Mouse (Mus musculus) layer of hippocampus, postnatal 36 days (tissue): ENCODE results near the gene Mapk6. TPM values are rescaled to one million over a fixed set of nuclear protein-coding genes. Genes with fewer than 3 reads are reported as not detected.
A peak's percentile ranks its signal among the peaks of the same experiment; 100 is the strongest.

Experiments
- DNase-seq, 2 experiments: peaks; one replicate each; pipeline ENCODE4 v3.0.0; 2022
- total RNA-seq, 2 experiments: library from RNA; stranded (reverse); gene quantifications; 2 replicates each; pipeline ENCODE4 v1.2.3; 2021

The Mapk6 gene
- total RNA-seq, 2 experiments from 2014 or later = 27.4 to 28.1 TPM

DNA sequence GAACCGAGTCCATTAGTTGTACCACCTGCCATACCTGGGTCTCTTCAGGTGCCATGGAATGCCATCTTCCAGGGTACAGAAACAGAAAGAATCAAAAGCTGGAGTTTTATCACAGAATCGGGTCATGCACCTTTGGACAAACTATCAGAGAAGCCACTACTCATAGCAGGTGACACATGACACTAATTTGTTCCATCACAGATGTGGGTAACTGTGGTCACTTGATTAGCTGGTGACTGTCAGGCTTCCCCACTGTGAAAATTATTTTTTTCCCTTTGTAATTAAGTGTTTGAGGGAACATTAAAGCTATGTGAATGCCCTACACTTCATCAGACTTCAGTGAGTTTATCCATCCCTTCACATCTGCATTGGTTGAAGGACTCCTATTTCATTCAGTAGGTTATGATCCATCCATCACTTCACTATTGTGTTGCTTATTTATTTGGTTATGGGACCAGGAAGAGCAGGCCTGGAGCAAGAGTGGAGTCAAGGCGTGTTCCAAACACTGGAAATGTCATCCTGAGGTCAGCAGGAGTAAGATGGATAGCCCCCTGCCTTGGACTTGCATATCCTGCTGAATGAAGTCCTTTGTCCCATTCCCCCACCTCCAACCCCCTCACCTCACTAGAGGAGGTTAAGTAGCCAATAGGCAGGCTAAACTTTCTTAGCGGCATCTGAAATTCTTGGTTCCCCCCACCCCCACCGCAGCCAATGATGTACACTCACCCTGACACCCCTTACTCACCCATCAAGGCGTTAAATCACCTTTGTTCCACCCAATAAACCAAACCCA is 14.7 kb upstream of the Mapk6 start:
- no peak for DNase-seq

DNA sequence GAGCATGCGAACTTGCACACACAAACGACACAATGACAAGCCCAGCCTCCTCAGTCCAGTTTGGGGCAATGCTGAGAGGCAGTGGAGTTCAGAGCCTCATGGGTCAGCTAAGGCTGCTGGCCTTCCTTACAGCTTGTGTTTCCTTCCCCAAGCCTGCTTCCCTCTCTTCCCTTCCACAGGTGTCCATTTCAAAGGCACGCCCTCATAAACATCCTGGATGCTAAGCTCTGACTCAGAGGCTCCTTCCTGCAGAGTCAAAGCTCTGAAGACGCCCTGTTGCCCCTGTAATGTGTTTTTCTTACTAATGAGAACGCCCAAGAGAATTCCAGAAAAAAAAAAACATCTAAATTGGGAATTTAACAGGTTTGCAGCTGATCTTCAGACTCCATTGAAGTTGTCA is 13.9 kb upstream of the Mapk6 start:
- DNase-seq = no peak

DNA sequence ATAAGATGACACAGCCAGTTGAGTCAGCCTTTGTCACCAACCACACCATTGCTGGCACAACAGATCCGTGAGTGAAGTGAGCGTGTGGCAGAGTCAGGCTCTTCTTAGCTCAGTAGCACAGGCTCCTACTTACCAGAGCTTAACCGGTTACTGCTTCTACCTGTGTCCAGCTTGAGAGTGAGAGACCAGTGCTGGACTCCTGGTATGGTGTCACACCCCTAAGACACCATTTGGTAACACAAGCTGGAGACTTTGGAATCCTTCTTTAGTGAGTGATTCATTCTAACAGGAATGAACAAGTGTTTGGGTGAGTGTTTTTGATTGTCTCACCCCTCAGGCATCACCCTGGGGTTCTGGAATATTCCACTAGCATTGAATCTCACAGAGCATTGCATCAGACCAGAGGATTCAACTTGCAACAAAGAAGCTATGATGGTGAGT is 12.5 kb upstream of the Mapk6 start:
- DNase-seq = no peak

DNA sequence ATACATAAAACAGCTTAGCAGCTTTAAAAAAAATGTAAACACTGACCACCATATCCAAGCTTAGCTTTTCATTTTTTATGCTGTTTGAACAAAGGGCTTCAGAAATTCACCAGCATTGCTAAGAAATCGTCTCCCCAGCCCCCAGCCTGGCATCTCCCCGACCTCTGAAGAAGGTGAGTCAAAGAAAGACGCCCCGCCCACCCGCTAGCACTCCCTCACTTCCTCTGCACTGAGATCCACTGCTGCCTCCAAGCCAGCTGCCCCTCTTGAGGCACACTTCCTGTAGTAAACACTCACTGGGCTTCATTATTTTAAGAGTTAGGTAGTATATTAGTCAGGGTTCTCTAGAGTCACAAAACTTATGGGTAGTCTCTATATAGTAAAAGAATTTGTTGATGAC is 4.4 kb upstream of the Mapk6 start:
- no peak for DNase-seq

DNA sequence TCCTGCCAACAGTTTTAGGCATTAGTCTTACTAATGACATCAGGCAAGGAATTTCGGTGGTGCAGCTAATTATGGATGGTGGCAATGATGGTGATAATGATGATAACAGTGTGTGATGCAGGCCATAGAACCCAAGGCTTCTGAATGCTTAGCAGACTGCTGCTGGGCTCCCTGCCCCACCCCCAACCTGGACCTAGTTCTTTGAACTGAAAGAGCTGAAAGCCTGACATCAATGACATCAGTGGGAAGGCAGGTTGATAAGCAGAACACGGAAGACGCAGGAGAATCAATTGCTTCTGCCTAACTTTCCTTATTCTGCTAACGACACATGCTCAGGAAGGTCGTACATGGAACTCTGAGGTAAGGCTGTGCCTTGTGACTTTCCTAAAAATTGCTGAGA is 3.4 kb upstream of the Mapk6 start:
- no peak for DNase-seq

DNA sequence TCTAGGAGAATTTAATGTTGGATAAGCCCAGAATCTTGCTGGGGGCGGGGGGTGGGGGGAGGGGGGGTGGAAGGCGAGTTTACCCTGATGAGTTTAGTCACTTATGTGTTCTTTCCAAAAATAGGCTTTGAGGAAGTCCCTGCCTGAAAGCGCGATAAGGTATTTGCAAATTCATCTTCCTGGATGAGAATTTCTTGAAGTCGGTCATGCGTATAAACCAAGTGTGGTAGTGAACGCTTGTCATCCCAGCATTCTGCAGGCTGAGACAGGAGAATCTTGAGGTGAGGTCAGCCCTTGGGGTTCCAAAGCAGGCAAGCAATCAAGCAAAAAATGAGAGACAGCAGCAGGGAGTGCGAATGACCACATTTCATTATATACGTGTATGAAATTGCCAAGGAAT is 1.8 kb upstream of the Mapk6 start:
- DNase-seq = no peak

DNA sequence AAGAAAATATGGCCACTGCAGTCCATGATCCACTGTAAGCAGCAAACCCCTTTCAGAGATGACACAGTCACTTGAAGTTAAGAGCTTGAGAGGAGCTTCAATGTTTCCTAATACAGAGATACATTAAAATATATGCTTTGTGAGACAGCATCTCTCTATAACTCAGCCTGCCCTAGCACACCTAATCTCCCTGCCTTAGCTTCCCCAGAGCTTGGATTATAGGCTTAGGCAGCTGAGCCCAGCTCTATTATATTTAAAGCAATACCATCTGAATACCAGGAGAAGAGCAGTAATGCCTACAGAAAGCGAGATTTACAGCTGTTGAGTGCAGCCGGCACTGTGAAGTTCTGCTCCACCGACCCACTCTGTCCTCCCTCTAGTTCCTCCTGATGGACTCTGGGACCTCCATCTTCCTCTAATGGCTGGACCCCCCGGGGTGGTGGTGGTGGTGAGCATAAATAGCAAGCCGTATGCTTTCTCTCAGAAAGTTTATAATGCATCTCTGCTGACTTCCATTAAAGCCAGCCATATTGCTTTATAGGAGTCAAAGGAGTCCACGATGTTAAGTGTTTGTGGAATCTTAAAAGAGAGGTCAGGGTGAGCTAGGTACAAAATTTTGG is 1.2 kb upstream of the Mapk6 start:
- DNase-seq = no peak

DNA sequence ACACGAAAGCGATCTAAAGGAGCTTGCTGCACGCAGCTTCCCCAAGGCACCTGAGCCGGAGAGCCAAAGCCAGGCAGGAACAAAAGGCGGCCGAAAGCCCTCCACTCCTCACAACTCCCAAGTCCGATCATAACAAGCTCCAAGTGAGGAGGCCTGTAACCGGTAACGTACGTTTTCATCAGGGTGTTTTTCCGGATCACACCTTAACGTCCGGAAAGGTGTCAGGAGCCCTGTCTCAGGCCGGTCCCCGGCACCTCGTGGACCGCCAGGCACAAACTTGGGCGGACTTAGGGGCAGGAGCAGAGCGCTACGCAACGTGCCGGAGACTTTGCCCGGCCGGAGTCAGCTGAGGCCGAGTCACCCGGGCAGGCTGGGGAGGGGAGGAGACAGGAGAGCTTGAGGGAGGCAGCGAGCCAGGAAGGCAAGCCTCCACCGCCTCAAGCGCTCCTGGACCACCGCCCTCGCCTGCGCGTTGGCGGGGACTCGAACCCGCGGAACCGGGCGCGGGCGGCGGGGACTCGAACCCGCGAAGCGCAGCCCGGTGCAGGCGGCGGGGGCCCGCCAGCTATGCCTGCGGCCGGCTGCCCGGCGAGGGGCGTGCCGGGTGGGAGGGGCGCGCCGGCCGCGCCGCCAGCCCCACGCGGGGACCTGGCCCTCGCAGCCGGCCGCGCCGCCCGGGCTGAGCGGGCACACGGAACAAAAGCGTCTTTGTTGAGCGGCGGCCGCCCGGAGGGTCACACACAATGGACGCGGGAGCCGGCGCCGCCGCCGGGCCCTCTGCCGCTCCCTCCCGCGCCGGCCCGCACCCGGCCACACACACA is 564 bp downstream of the Mapk6 start:
- DNase-seq = peak in 1 of 2 experiments; percentile 69

DNA sequence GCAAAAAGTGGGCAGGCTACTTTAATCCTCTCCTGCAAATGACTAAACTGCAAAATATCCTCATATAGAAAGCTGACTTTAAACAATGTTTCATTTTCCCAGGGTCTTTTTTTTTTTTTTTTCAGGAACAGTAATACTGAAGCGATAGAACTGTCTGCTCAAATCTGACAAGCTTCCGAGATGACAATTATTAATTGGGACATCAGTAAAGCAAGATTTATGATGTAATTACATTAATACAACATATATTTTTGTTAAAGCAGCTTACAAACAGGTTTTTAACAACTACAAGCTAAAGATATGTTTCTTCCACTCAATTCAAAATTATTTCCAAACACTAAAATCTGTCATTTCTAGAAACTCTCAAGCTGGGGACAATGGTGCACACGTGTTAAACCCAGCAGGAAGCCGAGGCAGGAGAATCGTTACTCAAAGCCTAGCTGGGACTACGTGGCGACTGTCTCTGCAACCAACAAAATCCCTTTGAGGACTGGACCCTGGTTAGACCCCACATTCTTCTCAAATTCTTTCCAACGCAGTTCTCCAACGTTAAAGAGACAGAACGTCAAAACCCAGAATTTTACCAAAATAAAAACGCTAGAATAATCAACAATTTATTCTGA is 1.5 kb downstream of the Mapk6 start:
- no peak for DNase-seq

DNA sequence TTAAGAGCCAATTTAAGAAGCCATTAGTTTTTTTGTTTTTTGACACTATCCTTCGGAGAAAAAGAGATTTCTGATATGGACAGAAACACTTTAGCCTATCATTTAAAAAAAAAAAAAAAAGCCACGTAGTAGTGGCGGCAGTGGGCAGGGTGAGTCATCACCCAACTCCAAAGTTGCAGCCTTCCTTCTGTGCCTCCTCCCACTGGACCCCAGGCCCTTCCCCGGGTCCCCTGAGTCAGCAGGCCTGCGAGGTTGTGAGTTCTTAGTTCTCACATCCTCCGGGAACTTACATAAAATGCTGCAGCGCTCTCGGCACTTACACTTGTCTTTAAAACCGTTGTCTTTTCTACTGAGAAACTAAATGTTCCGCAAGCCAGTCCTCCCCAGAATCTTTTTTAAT is 2.0 kb downstream of the Mapk6 start:
- peak in 1 of 2 experiments; percentile 16 for DNase-seq

DNA sequence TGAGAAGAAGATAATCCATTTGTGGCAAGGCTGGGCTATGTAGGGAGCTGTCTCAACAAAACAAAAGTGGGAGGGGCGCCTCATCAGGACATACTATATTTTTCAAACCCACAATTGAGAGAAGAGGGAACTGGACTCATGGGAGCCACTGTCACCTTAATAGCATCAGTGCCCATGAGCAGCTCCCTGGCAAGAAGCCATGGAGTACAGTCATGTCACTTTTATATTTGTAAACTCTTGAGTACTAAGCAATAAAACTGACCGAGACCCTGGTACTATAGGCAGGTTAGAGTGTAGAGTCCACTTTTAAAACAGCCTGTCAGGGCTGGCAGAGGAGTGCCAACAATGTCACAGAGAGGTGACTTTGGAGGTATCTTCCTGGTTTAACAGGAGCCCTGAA is 3.7 kb downstream of the Mapk6 start:
- no peak for DNase-seq

DNA sequence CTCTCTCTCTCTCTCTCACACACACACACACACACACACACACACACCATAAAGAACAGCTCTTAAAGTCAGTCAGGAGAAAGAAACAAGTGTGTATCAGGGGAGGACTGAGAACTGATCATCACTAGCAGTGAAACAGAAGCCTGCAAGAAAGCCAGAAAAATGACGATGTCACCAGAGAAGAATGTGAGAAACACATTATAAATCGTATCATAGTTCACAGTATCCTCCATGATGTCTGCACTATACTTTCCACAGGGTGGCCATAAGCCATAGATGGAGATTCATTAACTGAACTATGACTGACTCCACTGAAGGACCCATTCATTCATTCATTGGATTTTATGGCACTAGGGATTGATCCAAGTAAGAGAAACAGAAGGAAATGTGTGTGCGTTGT is 6.3 kb downstream of the Mapk6 start:
- DNase-seq = no peak

DNA sequence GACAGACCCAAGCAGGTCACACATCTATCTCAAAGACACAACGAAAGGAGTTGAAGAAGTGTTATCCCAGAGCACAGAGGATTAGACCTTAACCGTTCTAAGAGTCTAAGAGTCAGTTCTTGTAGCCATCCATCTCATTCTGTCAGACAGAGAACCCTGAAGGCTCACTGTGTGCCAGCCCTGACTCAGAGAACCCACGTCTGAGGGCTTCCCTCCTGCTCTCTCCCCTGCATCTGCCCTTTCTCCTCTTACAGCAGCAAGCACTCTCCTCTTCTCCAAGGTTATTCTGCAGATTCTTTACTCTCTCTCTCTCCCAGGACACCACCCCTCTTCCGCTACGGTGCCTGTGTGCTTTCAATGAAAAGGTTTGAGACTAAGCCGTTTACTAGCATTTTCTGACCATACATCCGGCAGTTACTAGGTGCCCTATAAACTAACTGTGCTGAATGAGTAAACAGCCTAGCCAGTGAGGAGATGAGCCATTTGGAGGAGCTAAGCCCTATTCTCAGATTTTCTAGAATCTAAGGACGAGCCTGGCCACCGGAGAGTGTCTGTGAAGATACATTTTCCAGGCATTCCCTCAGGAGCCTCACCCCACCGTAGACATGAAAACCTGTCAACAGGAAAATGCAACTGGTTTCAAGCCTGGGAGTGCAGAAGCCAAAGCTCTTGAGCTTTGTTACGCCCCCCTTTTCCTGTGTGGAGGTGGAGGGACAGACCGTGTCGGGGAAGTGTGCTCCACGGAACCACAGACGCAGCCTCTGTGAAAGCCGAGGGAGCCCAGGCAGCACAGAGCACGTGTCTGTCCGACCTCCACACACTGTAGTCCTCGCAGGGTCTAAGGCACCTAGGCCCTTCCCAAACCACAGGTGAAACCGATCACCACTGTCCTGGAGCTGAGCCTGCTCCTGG is 8.0 kb downstream of the Mapk6 start:
- no peak for DNase-seq

DNA sequence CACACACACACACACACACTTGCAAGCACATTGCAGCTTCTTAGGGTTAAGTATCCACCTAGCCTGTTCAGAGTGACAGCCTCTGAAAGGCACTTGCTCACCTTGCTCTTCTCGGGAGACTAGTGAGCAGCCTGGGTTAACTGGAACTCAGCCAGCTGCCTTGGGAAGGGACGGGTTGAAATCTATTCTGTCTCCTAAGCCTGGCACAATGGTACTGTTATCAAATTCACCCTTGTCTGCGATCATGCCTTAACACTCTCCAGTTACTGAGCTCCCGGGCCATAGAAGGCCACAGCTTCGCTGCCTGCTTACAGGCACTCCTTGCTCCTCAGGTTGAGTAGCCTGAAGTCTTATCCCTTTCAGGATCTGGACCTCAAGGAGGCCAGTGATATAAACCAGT is 9.2 kb downstream of the Mapk6 start:
- no peak for DNase-seq

DNA sequence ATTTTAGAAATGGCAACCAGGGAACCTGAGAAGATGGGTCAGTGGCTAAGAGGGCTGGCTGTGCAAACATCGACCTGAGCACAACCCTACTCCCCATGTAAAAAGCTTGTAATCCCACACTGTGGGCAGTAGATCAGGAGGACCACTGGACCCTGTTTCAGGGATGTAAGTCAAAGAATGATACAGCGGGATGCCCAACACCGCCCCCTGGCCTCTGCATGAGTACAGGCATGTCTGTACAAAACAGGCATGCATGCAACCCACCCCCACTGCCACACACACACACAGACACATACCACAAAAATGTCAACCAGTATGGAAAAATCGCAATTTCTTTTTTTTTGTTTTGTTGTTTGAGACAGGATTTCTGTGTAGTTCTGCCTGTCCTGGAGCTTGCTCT is 10.7 kb downstream of the Mapk6 start:
- DNase-seq = no peak

DNA sequence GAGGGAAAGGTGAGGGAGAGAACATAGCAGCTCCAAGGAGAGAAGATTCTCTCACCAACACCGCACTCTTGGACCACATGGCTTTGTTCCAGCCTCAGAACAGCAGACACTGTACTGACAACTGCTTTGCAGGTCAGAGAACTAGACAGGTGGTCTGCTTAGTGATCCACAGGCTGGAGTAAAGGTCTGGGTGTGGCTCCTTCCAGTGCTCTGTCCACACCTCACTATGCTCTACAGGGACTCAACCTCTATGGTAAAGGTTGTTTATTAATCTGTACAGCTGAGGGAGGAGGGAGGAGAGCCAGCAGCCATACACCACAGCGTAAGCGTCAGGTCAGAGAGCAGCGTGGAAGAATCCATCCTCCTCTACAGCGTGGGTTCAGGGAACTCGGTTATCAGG is 13.8 kb downstream of the Mapk6 start:
- DNase-seq = no peak

DNA sequence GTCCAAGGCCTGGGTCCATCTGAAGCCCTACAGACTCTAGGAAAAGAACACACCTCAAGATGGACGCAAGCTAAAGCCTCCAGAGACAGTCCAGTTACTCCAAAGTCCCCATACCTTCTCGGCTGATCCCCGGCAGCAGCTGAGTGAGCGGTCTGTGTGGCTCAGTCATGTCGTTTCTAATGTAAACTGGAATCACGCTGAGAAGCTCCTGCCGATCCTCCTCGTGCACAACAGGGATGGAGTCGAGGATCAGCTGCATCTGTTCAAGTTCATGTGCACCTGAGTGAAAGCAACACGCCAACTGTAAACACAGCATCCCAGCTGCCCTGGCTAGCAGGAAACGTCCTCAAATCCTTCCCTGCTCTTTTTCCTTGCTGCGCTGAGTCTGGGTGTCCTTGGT is 16.6 kb downstream of the Mapk6 start:
- DNase-seq = no peak

DNA sequence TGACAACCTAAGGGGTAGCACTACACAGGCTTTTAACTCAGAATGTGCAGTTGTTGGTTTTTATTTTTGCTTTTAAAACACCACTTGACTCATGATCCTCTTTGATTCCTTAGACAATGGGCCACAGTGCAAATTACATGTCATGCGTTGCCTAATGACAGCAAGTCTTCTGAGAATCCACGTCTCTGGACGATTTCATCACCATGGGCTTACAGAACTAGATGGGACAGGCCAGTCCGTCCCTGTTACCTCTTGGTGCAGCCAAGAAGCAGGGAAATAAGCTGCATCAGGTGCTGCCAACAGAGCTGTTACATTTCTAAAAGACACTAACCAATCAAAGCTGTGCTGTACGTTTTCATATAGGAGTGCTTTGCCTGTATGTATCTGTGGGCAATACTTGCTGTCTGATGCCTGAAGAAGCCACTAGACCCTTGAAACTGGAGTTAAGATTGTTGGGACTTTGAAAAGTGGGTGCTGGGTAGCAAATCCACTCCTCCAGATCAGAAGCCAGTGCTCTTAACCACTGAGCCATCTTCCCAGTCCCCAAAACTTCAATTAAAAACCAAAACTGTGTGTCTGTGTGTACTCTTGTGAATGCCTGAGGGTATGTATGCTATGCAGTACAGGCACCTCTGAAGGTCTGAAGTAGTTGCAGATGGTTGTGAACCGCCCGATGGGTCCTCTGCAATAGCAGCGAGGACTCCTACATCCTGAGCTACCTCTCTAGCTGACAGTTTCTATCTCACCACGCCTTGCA is 24.4 kb downstream of the Mapk6 start:
- DNase-seq = no peak

DNA sequence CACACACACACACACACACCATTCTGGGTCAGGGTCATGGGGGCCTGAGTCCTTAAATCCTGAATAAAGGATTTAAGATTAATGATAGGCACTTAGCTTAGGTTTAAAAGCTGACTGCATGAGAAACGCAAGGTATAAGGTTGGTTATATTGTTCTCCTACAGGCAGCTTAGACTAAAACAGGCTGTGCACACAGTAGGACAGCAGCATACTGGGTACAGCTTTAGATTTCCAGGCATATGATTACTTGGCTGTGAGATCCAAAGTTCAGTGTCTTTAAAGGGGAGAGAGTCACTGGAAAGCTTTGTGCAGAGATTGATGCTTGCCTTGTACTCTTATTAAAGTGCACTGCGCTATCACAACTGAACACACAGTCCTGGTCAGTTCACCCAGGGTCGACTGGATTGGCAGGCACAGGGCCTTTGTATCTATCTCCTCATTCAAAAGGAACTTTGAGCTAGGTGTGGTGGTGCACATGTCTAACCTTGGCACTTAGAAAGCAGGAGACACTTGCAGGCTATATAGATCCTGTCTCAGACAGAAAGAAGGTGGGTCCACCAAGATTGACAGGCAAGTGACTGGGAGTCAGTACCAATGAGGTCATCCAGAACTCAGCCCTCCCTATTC is 25.4 kb downstream of the Mapk6 start:
- DNase-seq = no peak

DNA sequence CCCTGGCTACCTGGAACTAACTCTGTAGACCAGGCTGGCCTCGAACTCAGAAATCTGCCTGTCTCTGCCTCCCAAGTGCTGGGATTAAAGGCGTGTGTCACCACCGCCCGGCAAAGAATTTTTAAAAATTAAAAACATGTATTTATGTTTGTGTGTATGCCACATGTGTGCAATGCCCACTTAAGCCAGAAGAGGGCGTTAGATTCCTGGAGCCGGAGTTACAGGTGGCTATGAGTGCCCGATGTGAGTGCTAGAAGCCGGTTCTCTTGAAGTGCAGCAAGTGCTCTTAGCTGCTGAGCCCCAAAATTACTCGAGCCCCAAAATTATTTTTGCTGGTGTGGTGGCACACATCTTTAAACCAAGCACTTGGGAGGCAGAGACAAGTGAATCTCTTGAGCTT is 26.0 kb downstream of the Mapk6 start:
- DNase-seq = no peak

DNA sequence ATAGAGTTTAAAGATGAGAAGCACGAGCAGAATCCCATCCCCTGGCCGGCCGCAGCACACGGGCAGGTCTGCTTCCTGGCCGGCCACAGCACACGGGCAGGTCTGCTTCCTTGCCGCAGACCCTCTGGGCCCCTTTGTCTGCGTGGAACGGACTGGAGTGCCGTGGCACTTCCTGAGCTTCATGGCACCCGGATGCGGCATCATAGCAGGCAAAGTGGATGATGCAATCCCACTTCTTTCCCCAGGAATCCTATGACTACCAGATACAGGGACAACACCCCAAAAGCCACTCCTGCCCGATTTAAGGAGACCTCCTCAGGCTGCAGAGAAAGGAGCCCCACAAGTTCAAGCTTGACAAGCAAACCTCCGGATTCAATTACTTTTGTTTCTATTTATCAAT is 27.0 kb downstream of the Mapk6 start:
- no peak for DNase-seq
